Mouse (Mus musculus): Measurements from ENCODE around the gene Faf1. TPM values are rescaled to one million over a fixed set of nuclear protein-coding genes. Genes with fewer than 3 reads are reported as not detected.
A peak's percentile ranks its signal among the peaks of the same experiment; 100 is the strongest.

The Faf1 gene
- 41.7 and 46.1 TPM in 2 replicates for polyA plus RNA-seq (2016; fragmentation: Nextera tagmentation; extraction: Ambion mirVana)

- H3K36me3 ChIP-seq: no peaks in the 10 kb centered on the region
- peak within 1 kb of the TSS; percentile 88 for H3K9ac ChIP-seq
- under 1% methylated on average over 103 of the region's 107 CpGs for WGBS
- peak; percentile 98 for ATAC-seq (ENCODE audit: low FRiP score, low read depth)
- H3K27ac ChIP-seq: peak within 1 kb of the TSS; percentile 91
- peak within 1 kb of the TSS; percentile 79 for H3K4me2 ChIP-seq (replicated peaks)
- H3K4me1 ChIP-seq: peaks cover 8% of the 10 kb centered on the region
- peak within 1 kb of the TSS; percentile 90 for H3K4me3 ChIP-seq
- H3K27me3 ChIP-seq (replicated peaks): no peaks in the 10 kb centered on the region
- H3K9me3 ChIP-seq: no peaks in the 10 kb centered on the region
These were observed at the start of gene Faf1 for GRCm38 (mm10) chr4:109676218-109677215. Gene Faf1 (plus strand): TSS chr4:109676588.

- H3K9me3 ChIP-seq: no peaks in the 10 kb centered on the region
- WGBS: 78% methylated on average over 2 of the region's 2 CpGs
- ATAC-seq (ENCODE audit: low FRiP score, low read depth): no peak
These were observed 46.2 kb upstream of the Faf1 start for GRCm38 (mm10) chr4:109630215-109630614.

GRCm38 (mm10) chr4:109631029-109631428 is 45.4 kb upstream of the Faf1 start:
- WGBS: 80% methylated on average over 4 of the region's 4 CpGs
- no peak overlapping the region for H3K4me3 ChIP-seq
- no peaks in the 10 kb centered on the region for H3K4me1 ChIP-seq
- no peaks in the 10 kb centered on the region for H3K27me3 ChIP-seq (replicated peaks)
- no peaks in the 10 kb centered on the region for H3K9me3 ChIP-seq
- H3K4me2 ChIP-seq (replicated peaks): no peak overlapping the region
- H3K9ac ChIP-seq: no peak overlapping the region
- no peak for ATAC-seq (ENCODE audit: low FRiP score, low read depth)
- H3K36me3 ChIP-seq: no peaks in the 10 kb centered on the region
- H3K27ac ChIP-seq: no peak overlapping the region

More at GRCm38 (mm10) chr4:109630215-109630614, 46.2 kb upstream of the Faf1 start:
- Histone ChIP-seq H3K4me2 (replicated peaks) (no peak overlapping the region), H3K27ac (no peak overlapping the region), H3K9ac (no peak overlapping the region), H3K27me3 (replicated peaks) (no peaks in the 10 kb centered on the region), H3K4me3 (no peak overlapping the region), H3K4me1 (no peaks in the 10 kb centered on the region), H3K36me3 (no peaks in the 10 kb centered on the region)

- no peaks in the 10 kb centered on the region for H3K4me1 ChIP-seq
- 92% methylated on average over 2 of the region's 2 CpGs for WGBS
- H3K27me3 ChIP-seq (replicated peaks): no peaks in the 10 kb centered on the region
- no peaks in the 10 kb centered on the region for H3K36me3 ChIP-seq
- H3K4me3 ChIP-seq: no peak overlapping the region
- no peaks in the 10 kb centered on the region for H3K9me3 ChIP-seq
- no peak overlapping the region for H3K9ac ChIP-seq
- H3K27ac ChIP-seq: no peak overlapping the region
- no peak overlapping the region for H3K4me2 ChIP-seq (replicated peaks)
- ATAC-seq (ENCODE audit: low FRiP score, low read depth): no peak
These were observed 41.4 kb upstream of the Faf1 start for GRCm38 (mm10) chr4:109634971-109635370.

- 87% methylated on average over 9 of the region's 9 CpGs for WGBS
These were observed 37.0 kb upstream of the Faf1 start for GRCm38 (mm10) chr4:109639356-109639755.

GRCm38 (mm10) chr4:109640141-109640540 is 36.2 kb upstream of the Faf1 start:
- ATAC-seq (ENCODE audit: low FRiP score, low read depth): no peak
- no peaks in the 10 kb centered on the region for H3K9me3 ChIP-seq
- no peak overlapping the region for H3K9ac ChIP-seq
- H3K4me2 ChIP-seq (replicated peaks): no peak overlapping the region
- no peaks in the 10 kb centered on the region for H3K4me1 ChIP-seq
- no peak overlapping the region for H3K27ac ChIP-seq
- no peak overlapping the region for H3K4me3 ChIP-seq
- WGBS: 90% methylated on average over 7 of the region's 7 CpGs
- no peaks in the 10 kb centered on the region for H3K27me3 ChIP-seq (replicated peaks)
- no peaks in the 10 kb centered on the region for H3K36me3 ChIP-seq

More at GRCm38 (mm10) chr4:109639356-109639755, 37.0 kb upstream of the Faf1 start:
- H3K27me3 ChIP-seq (replicated peaks): no peaks in the 10 kb centered on the region
- H3K4me3 ChIP-seq: no peak overlapping the region
- no peak for ATAC-seq (ENCODE audit: low FRiP score, low read depth)
- H3K4me1 ChIP-seq: no peaks in the 10 kb centered on the region
- no peaks in the 10 kb centered on the region for H3K36me3 ChIP-seq
- no peak overlapping the region for H3K4me2 ChIP-seq (replicated peaks)
- no peak overlapping the region for H3K9ac ChIP-seq
- no peak overlapping the region for H3K27ac ChIP-seq
- no peaks in the 10 kb centered on the region for H3K9me3 ChIP-seq

GRCm38 (mm10) chr4:109641451-109641850 is 34.9 kb upstream of the Faf1 start:
- Histone ChIP-seq H3K27ac (no peak overlapping the region), H3K27me3 (replicated peaks) (no peaks in the 10 kb centered on the region), H3K9me3 (no peaks in the 10 kb centered on the region), H3K4me2 (replicated peaks) (no peak overlapping the region), H3K36me3 (no peaks in the 10 kb centered on the region), H3K9ac (no peak overlapping the region), H3K4me1 (no peaks in the 10 kb centered on the region), H3K4me3 (no peak overlapping the region)
- 83% methylated on average over 3 of the region's 3 CpGs for WGBS
- ATAC-seq (ENCODE audit: low FRiP score, low read depth): no peak

GRCm38 (mm10) chr4:109647281-109647680 is 29.1 kb upstream of the Faf1 start:
- Histone ChIP-seq H3K9ac (no peak overlapping the region), H3K4me3 (no peak overlapping the region), H3K4me2 (replicated peaks) (no peak overlapping the region), H3K27ac (no peak overlapping the region), H3K4me1 (no peaks in the 10 kb centered on the region), H3K27me3 (replicated peaks) (no peaks in the 10 kb centered on the region), H3K36me3 (no peaks in the 10 kb centered on the region), H3K9me3 (no peaks in the 10 kb centered on the region)
- 73% methylated on average over 4 of the region's 4 CpGs for WGBS
- no peak for ATAC-seq (ENCODE audit: low FRiP score, low read depth)

GRCm38 (mm10) chr4:109649331-109649730 is 27.1 kb upstream of the Faf1 start:
- no peak overlapping the region for H3K9ac ChIP-seq
- H3K9me3 ChIP-seq: no peaks in the 10 kb centered on the region
- H3K4me3 ChIP-seq: no peak overlapping the region
- no peak overlapping the region for H3K4me2 ChIP-seq (replicated peaks)
- 81% methylated on average over 5 of the region's 5 CpGs for WGBS
- no peaks in the 10 kb centered on the region for H3K4me1 ChIP-seq
- no peak for ATAC-seq (ENCODE audit: low FRiP score, low read depth)
- no peaks in the 10 kb centered on the region for H3K36me3 ChIP-seq
- no peak overlapping the region for H3K27ac ChIP-seq
- H3K27me3 ChIP-seq (replicated peaks): peaks cover 3% of the 10 kb centered on the region; the same call in 1 of the 2 replicates

GRCm38 (mm10) chr4:109653251-109653650 is 23.1 kb upstream of the Faf1 start:
- Histone ChIP-seq H3K9ac (no peak overlapping the region), H3K9me3 (no peaks in the 10 kb centered on the region), H3K27ac (no peak overlapping the region), H3K4me1 (peaks cover 9% of the 10 kb centered on the region), H3K36me3 (no peaks in the 10 kb centered on the region), H3K27me3 (replicated peaks) (peaks cover 39% of the 10 kb centered on the region), H3K4me2 (replicated peaks) (no peak overlapping the region), H3K4me3 (no peak overlapping the region)
- ATAC-seq (ENCODE audit: low FRiP score, low read depth): no peak

- Histone ChIP-seq H3K9ac (no peak overlapping the region), H3K4me1 (peaks cover 9% of the 10 kb centered on the region), H3K27me3 (replicated peaks) (peaks cover 49% of the 10 kb centered on the region), H3K36me3 (no peaks in the 10 kb centered on the region), H3K9me3 (no peaks in the 10 kb centered on the region), H3K27ac (no peak overlapping the region), H3K4me2 (replicated peaks) (no peak overlapping the region), H3K4me3 (no peak overlapping the region)
- ATAC-seq (ENCODE audit: low FRiP score, low read depth): no peak
- WGBS: 56% methylated on average over 2 of the region's 2 CpGs
These were observed 21.7 kb upstream of the Faf1 start for GRCm38 (mm10) chr4:109654701-109655100.

GRCm38 (mm10) chr4:109655738-109656137 is 20.6 kb upstream of the Faf1 start:
- Histone ChIP-seq H3K4me1 (peaks cover 9% of the 10 kb centered on the region), H3K36me3 (no peaks in the 10 kb centered on the region), H3K9ac (no peak overlapping the region), H3K4me2 (replicated peaks) (no peak overlapping the region), H3K9me3 (no peaks in the 10 kb centered on the region), H3K27me3 (replicated peaks) (peaks cover 56% of the 10 kb centered on the region), H3K4me3 (no peak overlapping the region), H3K27ac (no peak overlapping the region)
- no peak for ATAC-seq (ENCODE audit: low FRiP score, low read depth)
- 38% methylated on average over 2 of the region's 2 CpGs for WGBS

All from neural tube, embryonic 12.5 days (tissue).